Mouse (Mus musculus): ENCODE measurements around the gene Qtrt2. TPM values are rescaled to one million over a fixed set of nuclear protein-coding genes. Genes with fewer than 3 reads are reported as not detected.

The Qtrt2 gene
- polyA plus RNA-seq, 1 experiment = 24.0 TPM

GRCm38 (mm10) chr16:43890747-43891336 is 35.8 kb downstream of the Qtrt2 start:
- no peak overlapping the region for H3K4me3 ChIP-seq (ENCODE audit: insufficient read depth, low read length)
- TF ChIP-seq POLR2A (IDR thresholded peaks at IDR 0.05; ENCODE audit: low read depth, low read length) (no peak), CTCF (IDR thresholded peaks at IDR 0.05; ENCODE audit: borderline replicate concordance, insufficient read depth, low read length) (no peak)
- H3K4me1 ChIP-seq (ENCODE audit: control insufficient read depth, insufficient read depth, low read length) = no peaks in the 10 kb centered on the region
- no peak overlapping the region for H3K27ac ChIP-seq (ENCODE audit: insufficient read depth, low read length)

- Histone ChIP-seq H3K4me3 (ENCODE audit: insufficient read depth, low read length) (peak overlapping the region; percentile 86), H3K27ac (ENCODE audit: insufficient read depth, low read length) (no peak overlapping the region), H3K4me1 (ENCODE audit: control insufficient read depth, insufficient read depth, low read length) (no peaks in the 10 kb centered on the region)
- TF ChIP-seq POLR2A (IDR thresholded peaks at IDR 0.05; ENCODE audit: low read depth, low read length) = no peak
- 0 out of 2 replicates have a peak, but pooled peaks have one; percentile 5 for TF ChIP-seq CTCF (IDR thresholded peaks at IDR 0.05; ENCODE audit: borderline replicate concordance, insufficient read depth, low read length)
Observed at GRCm38 (mm10) chr16:43890005-43890336, 36.6 kb downstream of the Qtrt2 start.

GRCm38 (mm10) chr16:43889208-43890004 is 37.2 kb downstream of the Qtrt2 start, which contains the start of gene Ccdc191:
Gene Ccdc191, plus strand, starts transcription at chr16:43889800.
- H3K4me1 ChIP-seq (ENCODE audit: control insufficient read depth, insufficient read depth, low read length) = no peaks in the 10 kb centered on the region
- H3K27ac ChIP-seq (ENCODE audit: insufficient read depth, low read length) = no peak within 1 kb of the TSS
- peak within 1 kb of the TSS; percentile 86 for H3K4me3 ChIP-seq (ENCODE audit: insufficient read depth, low read length)
- TF ChIP-seq CTCF (IDR thresholded peaks at IDR 0.05; ENCODE audit: borderline replicate concordance, insufficient read depth, low read length) = no peak
- peak; percentile 62 for TF ChIP-seq POLR2A (IDR thresholded peaks at IDR 0.05; ENCODE audit: low read depth, low read length)

- Histone ChIP-seq H3K4me1 (ENCODE audit: control insufficient read depth, insufficient read depth, low read length) (no peaks in the 10 kb centered on the region), H3K4me3 (ENCODE audit: insufficient read depth, low read length) (no peak overlapping the region), H3K27ac (ENCODE audit: insufficient read depth, low read length) (no peak overlapping the region)
- no peak for TF ChIP-seq CTCF (IDR thresholded peaks at IDR 0.05; ENCODE audit: borderline replicate concordance, insufficient read depth, low read length)
- TF ChIP-seq POLR2A (IDR thresholded peaks at IDR 0.05; ENCODE audit: low read depth, low read length) = no peak
Observed at GRCm38 (mm10) chr16:43882329-43882728, 44.3 kb downstream of the Qtrt2 start.

GRCm38 (mm10) chr16:43881636-43882035 is 45.0 kb downstream of the Qtrt2 start:
- H3K27ac ChIP-seq (ENCODE audit: insufficient read depth, low read length) = no peak overlapping the region
- H3K4me3 ChIP-seq (ENCODE audit: insufficient read depth, low read length) = no peak overlapping the region
- TF ChIP-seq CTCF (IDR thresholded peaks at IDR 0.05; ENCODE audit: borderline replicate concordance, insufficient read depth, low read length) (no peak), POLR2A (IDR thresholded peaks at IDR 0.05; ENCODE audit: low read depth, low read length) (no peak)
- H3K4me1 ChIP-seq (ENCODE audit: control insufficient read depth, insufficient read depth, low read length) = no peaks in the 10 kb centered on the region

GRCm38 (mm10) chr16:43879769-43880168 is 46.8 kb downstream of the Qtrt2 start:
- TF ChIP-seq CTCF (IDR thresholded peaks at IDR 0.05; ENCODE audit: borderline replicate concordance, insufficient read depth, low read length) (no peak), POLR2A (IDR thresholded peaks at IDR 0.05; ENCODE audit: low read depth, low read length) (no peak)
- Histone ChIP-seq H3K4me3 (ENCODE audit: insufficient read depth, low read length) (no peak overlapping the region), H3K27ac (ENCODE audit: insufficient read depth, low read length) (no peak overlapping the region)

GRCm38 (mm10) chr16:43871419-43871818 is 55.2 kb downstream of the Qtrt2 start:
- H3K27ac ChIP-seq (ENCODE audit: insufficient read depth, low read length) = no peak overlapping the region
- no peak overlapping the region for H3K4me3 ChIP-seq (ENCODE audit: insufficient read depth, low read length)
- TF ChIP-seq POLR2A (IDR thresholded peaks at IDR 0.05; ENCODE audit: low read depth, low read length) = no peak
- TF ChIP-seq CTCF (IDR thresholded peaks at IDR 0.05; ENCODE audit: borderline replicate concordance, insufficient read depth, low read length) = no peak
- no peaks in the 10 kb centered on the region for H3K4me1 ChIP-seq (ENCODE audit: control insufficient read depth, insufficient read depth, low read length)

More at GRCm38 (mm10) chr16:43879769-43880168, 46.8 kb downstream of the Qtrt2 start:
- no peaks in the 10 kb centered on the region for H3K4me1 ChIP-seq (ENCODE audit: control insufficient read depth, insufficient read depth, low read length)

GRCm38 (mm10) chr16:43869805-43870204 is 56.8 kb downstream of the Qtrt2 start:
- H3K4me3 ChIP-seq (ENCODE audit: insufficient read depth, low read length) = no peak overlapping the region
- TF ChIP-seq POLR2A (IDR thresholded peaks at IDR 0.05; ENCODE audit: low read depth, low read length) (no peak), CTCF (IDR thresholded peaks at IDR 0.05; ENCODE audit: borderline replicate concordance, insufficient read depth, low read length) (no peak)
- no peaks in the 10 kb centered on the region for H3K4me1 ChIP-seq (ENCODE audit: control insufficient read depth, insufficient read depth, low read length)
- H3K27ac ChIP-seq (ENCODE audit: insufficient read depth, low read length) = no peak overlapping the region

GRCm38 (mm10) chr16:43860624-43861023 is 66.0 kb downstream of the Qtrt2 start:
- Histone ChIP-seq H3K4me1 (ENCODE audit: control insufficient read depth, insufficient read depth, low read length) (0 out of 2 replicates have a peak, but pooled peaks cover 2% of the 10 kb centered on the region), H3K4me3 (ENCODE audit: insufficient read depth, low read length) (no peak overlapping the region)
- TF ChIP-seq POLR2A (IDR thresholded peaks at IDR 0.05; ENCODE audit: low read depth, low read length) = no peak
- no peak for TF ChIP-seq CTCF (IDR thresholded peaks at IDR 0.05; ENCODE audit: borderline replicate concordance, insufficient read depth, low read length)

GRCm38 (mm10) chr16:43858941-43859476 is 67.6 kb downstream of the Qtrt2 start:
- Histone ChIP-seq H3K27ac (ENCODE audit: insufficient read depth, low read length) (no peak overlapping the region), H3K4me3 (ENCODE audit: insufficient read depth, low read length) (no peak overlapping the region), H3K4me1 (ENCODE audit: control insufficient read depth, insufficient read depth, low read length) (0 out of 2 replicates have a peak, but pooled peaks cover 2% of the 10 kb centered on the region)
- no peak for TF ChIP-seq CTCF (IDR thresholded peaks at IDR 0.05; ENCODE audit: borderline replicate concordance, insufficient read depth, low read length)
- no peak for TF ChIP-seq POLR2A (IDR thresholded peaks at IDR 0.05; ENCODE audit: low read depth, low read length)

More at GRCm38 (mm10) chr16:43860624-43861023, 66.0 kb downstream of the Qtrt2 start:
- no peak overlapping the region for H3K27ac ChIP-seq (ENCODE audit: insufficient read depth, low read length)

Data from embryonic fibroblast, embryonic 13.5 days (primary cell).